Mouse (Mus musculus) spleen, postnatal 14 days (tissue): ENCODE data around the gene Alkal2.

ENCODE experiments used
- DNase-seq, 2 experiments: peaks; one replicate each; pipeline ENCODE4 v3.0.0; 2021 to 2022; ENCODE audit warnings: low spot score in 2 of 2

Alkal2 gene

DNA sequence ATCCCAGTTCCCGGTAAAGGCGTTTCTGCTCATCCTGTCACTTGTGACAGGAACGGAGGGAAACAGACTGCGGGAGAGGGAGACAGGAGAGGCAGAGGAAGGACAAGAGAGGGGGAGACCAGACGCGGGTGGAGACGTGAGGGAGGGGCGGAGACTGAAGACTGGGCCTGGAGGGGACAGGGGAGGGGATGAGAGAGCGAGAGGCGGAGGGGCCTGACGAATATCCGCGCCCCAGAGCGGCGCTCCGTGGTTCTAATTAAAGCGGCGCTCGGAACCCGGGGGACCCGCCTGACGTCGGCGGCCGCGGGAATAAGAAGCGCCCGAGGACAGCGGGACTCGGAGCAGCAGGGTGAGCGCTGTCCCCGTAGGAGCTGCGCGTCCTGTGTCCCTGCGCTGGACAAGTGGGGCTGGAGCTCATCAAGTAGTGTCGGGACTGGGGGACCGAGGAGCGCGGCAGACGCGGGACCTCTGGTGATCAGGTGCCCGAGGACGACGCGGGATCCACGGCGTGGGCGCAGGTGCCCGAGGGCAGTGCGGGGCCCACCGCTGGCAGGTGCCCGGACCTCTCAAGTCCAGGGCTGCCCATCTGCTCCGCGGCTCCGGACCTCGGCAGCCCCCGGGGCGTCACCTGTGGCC lies at the start of gene Alkal2:
Gene Alkal2 (plus strand): TSS at position 337 of the 636 bp plus-strand sequence.
- no peak for DNase-seq

DNA sequence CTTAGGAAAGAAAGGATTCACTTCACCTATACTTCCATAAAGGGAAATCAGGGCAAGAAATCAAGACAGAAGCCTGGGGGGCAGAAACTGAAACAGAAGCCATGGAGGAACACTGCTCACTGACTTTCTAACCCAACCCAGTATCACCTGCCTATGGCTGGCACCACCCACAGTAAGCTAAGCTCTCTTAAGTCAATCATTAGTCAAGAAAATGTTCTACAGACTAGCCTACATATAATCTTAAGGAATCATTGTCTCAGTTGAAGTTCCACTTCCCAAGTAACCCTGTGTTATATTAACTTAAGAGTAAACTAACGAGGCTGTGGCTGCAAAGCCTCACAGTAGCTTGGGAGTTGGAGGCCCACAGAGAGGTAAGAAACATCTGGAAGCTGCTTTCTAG lies 35.6 kb upstream of the Alkal2 start:
- DNase-seq = no peak

DNA sequence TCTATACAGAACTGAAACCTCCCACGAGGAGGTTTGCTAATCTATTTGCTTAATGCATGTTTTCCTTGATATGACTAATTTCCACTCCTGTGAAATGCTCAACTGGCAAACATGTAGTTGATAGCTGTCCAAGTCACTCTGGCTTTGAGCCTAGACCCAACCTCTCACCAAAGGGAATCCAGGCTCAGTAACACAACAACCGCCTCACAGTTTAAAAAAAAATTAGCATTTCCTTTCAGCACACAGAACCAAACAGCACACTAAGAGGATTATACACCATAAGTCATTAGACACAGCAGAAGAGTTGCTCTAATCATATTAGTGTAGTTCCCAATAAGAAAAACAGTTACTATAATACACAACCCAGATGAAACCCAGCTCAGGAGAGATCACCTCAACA lies 33.2 kb upstream of the Alkal2 start:
- no peak for DNase-seq

DNA sequence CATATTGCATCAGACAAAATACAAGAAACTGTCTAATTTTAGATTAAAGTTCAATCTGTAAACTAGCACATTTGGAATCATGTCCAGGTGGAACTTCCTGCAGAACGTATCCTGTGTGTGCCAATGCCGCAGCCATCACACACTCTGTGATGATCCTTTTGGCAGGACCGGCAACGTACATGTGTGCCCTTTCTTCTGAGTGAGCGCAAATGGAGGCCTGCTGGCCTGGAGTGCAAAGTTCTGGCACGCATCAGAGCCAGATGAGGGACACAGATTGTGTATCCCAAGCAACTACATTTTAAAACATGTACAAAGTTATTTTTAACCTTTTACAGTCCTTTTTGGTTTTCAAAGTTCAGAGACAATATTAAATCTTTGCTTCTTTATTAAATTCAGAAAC lies 32.3 kb upstream of the Alkal2 start:
- no peak for DNase-seq

GRCm38 (mm10) chr12:30855442-30856159 lies 28.5 kb upstream of the Alkal2 start:
- no peak for DNase-seq

DNA sequence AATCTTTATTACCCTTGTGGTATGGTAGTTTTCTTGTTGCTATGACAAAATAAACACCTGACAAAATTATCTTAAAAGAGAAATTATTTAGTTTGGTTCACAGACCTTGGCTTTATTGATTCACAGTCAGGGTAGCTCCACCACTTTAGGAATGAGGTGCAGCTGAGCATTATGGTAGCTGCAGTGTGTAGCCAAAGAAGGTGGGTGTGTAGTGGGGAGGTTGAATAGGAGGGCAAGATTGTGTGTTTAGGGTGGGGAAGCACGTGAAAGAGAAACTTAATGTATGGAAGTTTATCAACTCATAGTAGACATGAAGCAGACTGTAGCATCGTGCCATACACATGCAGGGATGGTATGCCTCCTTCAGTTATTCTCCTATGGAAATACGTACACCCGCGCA lies 27.9 kb upstream of the Alkal2 start:
- no peak for DNase-seq

- DNase-seq = no peak
These were observed 19.8 kb upstream of the Alkal2 start for GRCm38 (mm10) chr12:30864347-30864746.

GRCm38 (mm10) chr12:30865781-30866180 lies 18.3 kb upstream of the Alkal2 start:
- no peak for DNase-seq

DNA sequence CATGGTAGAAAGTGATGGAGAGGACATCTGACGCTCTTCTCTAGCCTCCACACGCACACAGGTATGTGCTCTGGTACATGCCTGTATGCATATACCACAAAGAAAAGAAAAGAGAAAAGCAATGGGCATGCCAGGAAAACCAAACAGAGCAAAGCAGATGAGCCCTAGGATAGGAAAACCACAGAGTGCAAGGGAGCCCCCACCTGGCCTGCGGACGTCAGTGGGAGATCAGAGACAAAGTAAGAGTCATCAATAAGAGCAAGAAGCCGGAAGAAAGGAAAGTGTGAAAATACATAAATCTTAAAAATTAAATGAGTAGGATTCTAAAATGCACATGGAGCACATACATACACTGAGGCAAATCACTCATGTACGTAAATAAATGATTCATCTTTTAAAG lies 4.7 kb upstream of the Alkal2 start:
- no peak for DNase-seq

DNA sequence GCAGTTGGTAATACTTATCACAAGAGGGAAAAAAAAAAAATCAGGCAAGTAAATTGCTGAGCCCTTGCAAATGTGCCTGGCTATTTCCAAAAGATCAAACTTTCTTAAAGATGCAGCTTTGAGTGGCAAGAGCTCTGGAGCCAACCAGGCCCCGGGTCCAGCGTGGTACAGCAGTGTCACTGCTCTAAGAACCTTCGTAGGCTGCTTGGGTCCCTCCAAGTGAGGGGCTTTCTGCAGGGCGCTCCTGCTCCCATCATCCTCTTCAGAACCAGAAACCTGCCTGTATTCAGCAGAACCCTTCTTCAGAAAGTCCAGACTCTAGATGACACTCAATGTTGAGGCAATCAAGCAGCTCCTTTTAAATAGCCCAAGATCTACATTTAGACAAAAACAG lies 533 bp upstream of the Alkal2 start:
- DNase-seq = no peak

DNA sequence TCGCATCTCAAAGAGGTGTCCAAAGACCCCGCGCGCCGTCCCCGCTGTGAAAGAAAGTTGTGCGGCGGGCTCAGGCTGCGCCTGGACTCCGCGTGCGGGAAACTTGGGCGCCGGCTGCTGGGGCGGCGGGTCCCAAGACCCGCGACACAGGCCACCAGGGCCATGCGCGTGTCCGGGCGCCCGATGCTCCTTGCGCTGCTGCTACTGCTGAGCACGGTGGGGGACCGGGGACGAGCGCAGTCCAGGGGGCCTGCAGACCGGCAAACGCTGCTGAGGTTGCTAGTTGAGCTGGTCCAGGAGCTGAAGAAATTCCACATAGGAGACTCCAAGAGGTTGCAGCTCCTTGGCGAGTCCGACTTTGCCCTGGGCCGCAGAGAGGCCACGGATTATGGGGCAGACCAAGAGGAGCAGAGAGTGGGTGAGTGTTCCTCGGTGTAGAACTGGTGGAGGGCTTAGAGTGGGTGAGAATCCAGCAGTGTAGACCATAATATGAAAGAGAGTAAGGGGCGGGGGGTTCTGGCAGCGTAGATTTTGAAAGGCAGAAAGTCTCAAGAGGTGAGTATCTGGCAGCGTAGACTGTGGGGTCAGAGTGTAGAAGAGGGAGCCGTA lies 604 bp downstream of the Alkal2 start:
- DNase-seq = no peak

- DNase-seq = no peak
These were observed 1.8 kb downstream of the Alkal2 start for GRCm38 (mm10) chr12:30885891-30886290.

DNA sequence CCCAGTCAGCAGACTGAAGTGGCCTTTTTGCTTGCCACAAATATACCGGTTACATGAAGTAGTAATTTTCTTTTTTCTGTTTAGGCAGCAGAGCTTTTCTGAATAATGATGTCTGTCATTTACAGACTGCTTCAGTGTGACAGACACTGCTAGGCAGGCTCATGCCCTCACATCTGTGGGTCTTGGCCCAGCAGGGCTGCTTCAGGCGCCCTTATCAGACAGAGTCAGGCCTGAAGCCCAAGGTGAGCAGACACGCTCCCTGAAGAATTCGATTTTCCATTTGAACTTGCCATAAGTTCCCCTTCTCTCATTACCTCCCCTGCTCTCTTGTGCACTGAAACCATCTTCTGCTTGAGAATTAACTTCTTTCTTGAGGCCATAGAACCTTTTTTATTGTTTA lies 3.9 kb downstream of the Alkal2 start:
- no peak for DNase-seq

GRCm38 (mm10) chr12:30890067-30890466 lies 5.9 kb downstream of the Alkal2 start:
- peak in 1 of 2 experiments; percentile 47 for DNase-seq

DNA sequence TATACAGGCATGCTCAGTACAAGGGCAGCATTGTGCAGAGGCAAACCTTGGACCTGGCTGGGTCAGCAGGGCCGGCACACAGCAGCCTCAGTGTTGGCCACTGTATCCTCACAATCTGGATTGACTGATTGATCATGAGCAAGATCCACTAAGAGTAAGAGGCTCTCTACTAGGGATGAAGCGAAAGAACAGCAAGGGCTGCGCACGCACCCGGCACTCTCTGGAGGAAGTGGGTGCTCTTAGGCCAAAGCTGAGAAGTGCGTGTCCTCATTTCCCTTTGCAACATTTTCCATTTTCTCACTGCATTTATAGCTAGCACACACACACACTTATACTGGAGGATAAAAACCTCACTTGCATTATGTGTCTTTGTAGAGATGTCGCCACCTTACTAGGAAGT lies 7.3 kb downstream of the Alkal2 start:
- no peak for DNase-seq

GRCm38 (mm10) chr12:30897039-30897438 lies 12.9 kb downstream of the Alkal2 start:
- DNase-seq = no peak

GRCm38 (mm10) chr12:30908658-30909057 lies 24.5 kb downstream of the Alkal2 start:
- DNase-seq = no peak

DNA sequence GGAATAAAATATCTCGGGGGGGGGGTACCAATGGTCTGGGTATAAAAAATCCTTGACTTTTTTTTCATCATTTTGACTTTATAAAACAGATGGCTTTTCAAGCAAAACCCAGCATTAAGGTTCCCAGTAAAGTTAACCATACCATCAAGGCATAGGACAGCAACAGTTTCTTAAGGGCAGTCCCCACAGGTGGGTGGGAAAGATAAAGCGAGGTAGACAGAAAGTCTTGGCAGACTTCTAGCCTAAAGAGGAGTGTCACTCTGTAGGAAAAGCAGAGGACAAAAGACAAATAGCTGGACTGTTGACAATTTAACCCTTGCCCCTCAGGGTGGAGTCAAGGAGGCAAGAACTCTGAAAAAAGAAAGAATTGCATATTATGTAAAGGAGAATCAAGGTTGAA lies 25.8 kb downstream of the Alkal2 start:
- peak in 1 of 2 experiments; percentile 46 for DNase-seq

GRCm38 (mm10) chr12:30910860-30911259 lies 26.7 kb downstream of the Alkal2 start:
- DNase-seq = no peak

GRCm38 (mm10) chr12:30911261-30912047 lies 27.3 kb downstream of the Alkal2 start, which contains the start of the genes Acp1 and Sh3yl1:
Gene Acp1 (minus strand): TSS chr12:30911589.
Gene Sh3yl1 (plus strand): TSS chr12:30911668.
- DNase-seq = peak; percentile 96 to 97

DNA sequence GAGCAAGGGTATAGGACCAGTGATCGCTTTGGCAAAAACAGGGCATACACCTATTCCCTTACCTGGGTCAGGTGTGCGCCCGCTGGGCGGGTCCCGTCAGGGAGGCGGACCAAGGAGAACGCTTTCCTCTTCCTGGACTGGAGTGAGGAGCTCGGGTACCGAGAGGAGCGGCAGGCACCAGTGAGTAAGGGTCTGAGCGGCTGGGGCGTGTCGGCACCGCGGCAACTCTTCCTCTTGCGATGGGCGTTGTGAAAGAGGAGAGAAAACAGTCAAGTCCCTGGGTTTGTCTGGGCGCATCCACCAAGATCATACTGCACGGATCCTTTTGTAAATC lies 27.9 kb downstream of the Alkal2 start:
- peak; percentile 31 for DNase-seq

DNA sequence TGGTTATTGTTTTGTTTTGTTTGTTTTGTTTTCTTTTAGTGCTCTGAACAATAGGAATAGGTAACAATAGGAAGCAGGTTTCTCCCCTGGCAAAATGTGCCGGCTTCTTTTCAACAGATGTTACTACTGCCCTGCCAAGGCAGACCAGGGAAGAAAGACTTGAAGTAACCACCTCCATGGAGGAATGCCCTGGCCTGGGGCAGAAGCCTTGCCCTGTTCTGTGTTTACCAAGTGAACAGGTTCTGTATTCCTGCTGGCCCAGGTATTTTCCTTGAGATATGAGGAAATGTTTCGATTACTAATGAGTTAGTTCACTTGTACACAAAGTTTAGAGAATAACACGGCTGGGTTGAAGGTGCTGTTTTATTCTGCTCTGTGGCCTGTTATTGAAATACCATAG lies 28.7 kb downstream of the Alkal2 start:
- no peak for DNase-seq
